Mouse (Mus musculus) intestine, postnatal 0 days (tissue): Measurements from ENCODE around the gene Slc39a11. TPM values are rescaled to one million over a fixed set of nuclear protein-coding genes. Genes with fewer than 3 reads are reported as not detected.

Experiments used
- ATAC-seq: fragments of 200-750 bp; cut with Nextera tagmentation; 2 replicates; pipeline ENCODE4 v1.8.0; 2017; ENCODE audit warnings: mild to moderate bottlenecking, moderate TSS enrichment, moderate library complexity
- H3K27ac ChIP-seq: fragments of 300-500 bp; sonication (generic); 2 replicates; pipeline ENCODE4 v1.5.1; 2014; ENCODE audit warnings: mild to moderate bottlenecking, low read depth, low read length, moderate library complexity
- H3K27me3 ChIP-seq: fragments of 300-500 bp; sonication (generic); replicated peaks from 2 replicates; pipeline ENCODE4 v1.6.1; 2014; ENCODE audit warnings: low read length, mixed read lengths; ENCODE audit not compliant: control insufficient read depth, insufficient read depth
- H3K36me3 ChIP-seq: fragments of 300-500 bp; sonication (generic); 2 replicates; pipeline ENCODE4 v1.6.1; 2014; ENCODE audit warnings: mild to moderate bottlenecking, moderate library complexity; ENCODE audit not compliant: control insufficient read depth, insufficient read depth
- H3K4me1 ChIP-seq: fragments of 300-500 bp; sonication (generic); replicated peaks from 2 replicates; pipeline ENCODE4 v1.6.1; 2014; ENCODE audit warnings: antibody characterized with exemption, low read length, mixed read lengths; ENCODE audit not compliant: control insufficient read depth, insufficient read depth
- H3K4me2 ChIP-seq: fragments of 300-500 bp; sonication (generic); replicated peaks from 2 replicates; pipeline ENCODE4 v1.6.1; 2014; ENCODE audit warnings: low read depth, mild to moderate bottlenecking, moderate library complexity
- H3K4me3 ChIP-seq: fragments of 300-500 bp; sonication (generic); 2 replicates; pipeline ENCODE4 v1.5.1; 2014; ENCODE audit warnings: low read depth, low read length
- H3K9ac ChIP-seq: fragments of 300-500 bp; sonication (generic); 2 replicates; pipeline ENCODE4 v1.6.1; 2014; ENCODE audit warnings: mild to moderate bottlenecking, low read depth, low read length
- H3K9me3 ChIP-seq: fragments of 300-500 bp; sonication (generic); 2 replicates; pipeline ENCODE4 v1.6.1; 2016; ENCODE audit warnings: mixed run types; ENCODE audit not compliant: control insufficient read depth
- CTCF ChIP-seq: sonication (generic); IDR thresholded peaks from 2 replicates; pipeline ENCODE4 v1.5.1; 2016; ENCODE audit warnings: low read depth, mild to moderate bottlenecking, control low read depth, antibody characterized with exemption, moderate library complexity
- WGBS: fragments of 180-500 bp; shearing (Covaris S2); extraction: QIAGEN DNeasy Blood & Tissue Kit; methylation state at CpG from one replicate; pipeline ENCODE4 v1.1.7; 2014; 5-methylcytosine and 5-hydroxymethylcytosine counted together
- polyA plus RNA-seq: library from polyadenylated mRNA; unstranded; fragments of >200 nt; fragmentation: Nextera tagmentation; extraction: Ambion mirVana; gene quantifications from 2 replicates; pipeline ENCODE4 v1.2.1, GENCODE M21; 2015

The Slc39a11 gene
- polyA plus RNA-seq, 1 experiment from 2014 or later: 50.7 TPM

GRCm38 (mm10) chr11:113297765-113298164, 352.1 kb downstream of the Slc39a11 start:
- ATAC-seq: no peak
- no peaks in the 10 kb centered on the region for H3K36me3 ChIP-seq
- no peaks in the 10 kb centered on the region for H3K27me3 ChIP-seq
- H3K27ac ChIP-seq: no peak overlapping the region
- no peak overlapping the region for H3K9ac ChIP-seq
- no peak overlapping the region for H3K4me3 ChIP-seq
- WGBS: 27% methylated on average over 2 of the region's 2 CpGs
- H3K9me3 ChIP-seq: no peaks in the 10 kb centered on the region
- TF ChIP-seq CTCF: peak; percentile 99
- H3K4me1 ChIP-seq: no peaks in the 10 kb centered on the region
- no peak overlapping the region for H3K4me2 ChIP-seq

GRCm38 (mm10) chr11:113296912-113297625, 352.8 kb downstream of the Slc39a11 start:
- H3K9me3 ChIP-seq: no peaks in the 10 kb centered on the region
- peak; percentile 17; the same call in 1 of the 2 replicates for ATAC-seq
- WGBS: 60% methylated on average over 22 of the region's 22 CpGs

DNA sequence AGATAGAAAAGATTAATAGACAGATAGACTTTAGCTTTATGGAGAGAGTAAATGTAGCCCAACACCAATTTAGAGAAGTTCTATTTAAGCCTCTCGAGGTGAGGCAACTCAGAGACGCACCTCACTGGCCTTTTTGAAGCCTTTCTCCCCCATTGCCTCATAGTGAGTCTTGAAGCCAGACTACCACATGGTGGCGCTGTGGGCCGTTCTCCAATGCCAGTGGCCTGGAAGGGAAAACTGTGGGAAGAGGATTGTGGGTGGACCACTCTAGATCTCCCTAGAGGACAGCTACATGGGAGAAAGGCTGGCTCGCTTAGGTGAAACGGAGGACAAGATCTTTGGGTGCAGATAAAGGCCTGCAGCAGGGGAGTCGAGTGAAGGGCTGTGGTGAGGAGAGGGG, 353.7 kb downstream of the Slc39a11 start:
- WGBS: 41% methylated on average over 7 of the region's 7 CpGs
- Histone ChIP-seq H3K27ac (0 out of 2 replicates have a peak overlapping the region, but pooled peaks have one; percentile 54), H3K4me1 (no peaks in the 10 kb centered on the region), H3K27me3 (no peaks in the 10 kb centered on the region), H3K4me3 (no peak overlapping the region), H3K4me2 (no peak overlapping the region), H3K36me3 (no peaks in the 10 kb centered on the region), H3K9me3 (no peaks in the 10 kb centered on the region), H3K9ac (no peak overlapping the region)
- TF ChIP-seq CTCF: peak; percentile 94
- ATAC-seq: no peak

More at GRCm38 (mm10) chr11:113296912-113297625, 352.8 kb downstream of the Slc39a11 start:
- peak overlapping the region; percentile 11 for H3K4me2 ChIP-seq
- no peak overlapping the region for H3K4me3 ChIP-seq
- no peaks in the 10 kb centered on the region for H3K27me3 ChIP-seq
- H3K36me3 ChIP-seq: no peaks in the 10 kb centered on the region
- no peak overlapping the region for H3K9ac ChIP-seq
- 0 out of 2 replicates have a peak overlapping the region, but pooled peaks have one; percentile 5 for H3K27ac ChIP-seq
- TF ChIP-seq CTCF: no peak
- no peaks in the 10 kb centered on the region for H3K4me1 ChIP-seq

GRCm38 (mm10) chr11:113294518-113294917, 355.4 kb downstream of the Slc39a11 start:
- Histone ChIP-seq H3K4me2 (no peak overlapping the region), H3K36me3 (no peaks in the 10 kb centered on the region), H3K4me3 (no peak overlapping the region), H3K27me3 (no peaks in the 10 kb centered on the region), H3K4me1 (no peaks in the 10 kb centered on the region), H3K9me3 (no peaks in the 10 kb centered on the region), H3K27ac (no peak overlapping the region), H3K9ac (no peak overlapping the region)
- no peak for TF ChIP-seq CTCF
- no peak for ATAC-seq
- WGBS: 67% methylated on average over 8 of the region's 8 CpGs

- Histone ChIP-seq H3K4me1 (no peaks in the 10 kb centered on the region), H3K9ac (no peak overlapping the region), H3K27me3 (no peaks in the 10 kb centered on the region), H3K9me3 (no peaks in the 10 kb centered on the region), H3K27ac (peak overlapping the region; percentile 88), H3K4me3 (no peak overlapping the region), H3K4me2 (peak overlapping the region; percentile 33), H3K36me3 (no peaks in the 10 kb centered on the region)
- 33% methylated on average over 12 of the region's 13 CpGs for WGBS
- TF ChIP-seq CTCF: no peak
- ATAC-seq: peak; percentile 66
Observed at GRCm38 (mm10) chr11:113292906-113293614, 356.8 kb downstream of the Slc39a11 start.
